ENCODE assay signal across 27 mouse cellular contexts in the genomic region with DNA sequence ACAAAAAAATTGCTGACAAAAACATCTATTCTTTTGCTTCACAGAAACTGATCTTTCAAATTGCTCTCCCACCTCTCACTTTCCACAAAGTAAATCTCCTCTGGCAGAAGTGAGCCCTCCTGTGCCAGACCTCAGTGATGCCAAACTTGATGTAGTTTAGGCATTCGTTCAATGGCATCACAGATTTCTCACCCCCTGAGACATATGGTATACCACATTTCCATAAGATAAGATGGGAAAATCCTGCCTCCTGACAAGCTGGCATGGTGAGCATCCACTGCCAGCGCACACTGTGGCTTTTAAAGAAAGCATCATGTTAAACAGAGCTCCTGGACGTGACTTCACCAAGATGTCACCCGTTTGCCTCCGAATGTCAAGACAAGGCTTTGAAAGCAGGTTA.
DNase-seq lines count a peak whose midpoint lies in the region; ATAC-seq lines count a peak whose summit lies in the region.
"Had no signal": no experiment of that assay in that cellular context is flagged by ENCODE, and none has a peak within 500 bp of the region (broad histone marks: within the 10 kb centered on the region; RNA-seq: fewer than 3 reads in every experiment).

No protein-coding gene starts in this region.

- 70% methylated on average over 5 of the region's 5 CpGs for WGBS in forebrain, embryonic 14.5 days
- WGBS in forebrain, embryonic 12.5 days = 89% methylated on average over 5 of the region's 5 CpGs
- WGBS in limb, embryonic 10.5 days = 92% methylated on average over 5 of the region's 5 CpGs

- no peak overlapping the region for H3K4me3 ChIP-seq in forebrain, embryonic 14.5 days (ENCODE audit: low read depth, low read length)
- H3K4me3 ChIP-seq in forebrain, embryonic 12.5 days (replicated peaks) = no peak overlapping the region
- no peak overlapping the region for H3K4me3 ChIP-seq in limb, embryonic 10.5 days
- H3K4me3 ChIP-seq: embryonic facial prominence, embryonic 12.5 days; heart, adult 2 months; heart, embryonic 13.5 days; hindbrain, embryonic 12.5 days; kidney, embryonic 15.5 days; limb, embryonic 13.5 days; liver, embryonic 13.5 days; midbrain, embryonic 12.5 days; stomach, embryonic 15.5 days had no signal

- no peaks in the 10 kb centered on the region for H3K27me3 ChIP-seq in forebrain, embryonic 14.5 days (replicated peaks; ENCODE audit: control insufficient read depth, insufficient read depth, low read length)
- H3K27me3 ChIP-seq in forebrain, embryonic 12.5 days = no peaks in the 10 kb centered on the region
- H3K27me3 ChIP-seq in limb, embryonic 10.5 days (ENCODE audit: low read depth, poor library complexity, severe bottlenecking) = no peaks in the 10 kb centered on the region
- H3K27me3 ChIP-seq: embryonic facial prominence, embryonic 12.5 days; hindbrain, embryonic 12.5 days; kidney, embryonic 15.5 days; liver, embryonic 13.5 days; midbrain, embryonic 12.5 days; stomach, embryonic 15.5 days had no signal

- no peaks in the 10 kb centered on the region for H3K36me3 ChIP-seq in forebrain, embryonic 14.5 days (ENCODE audit: control insufficient read depth, insufficient read depth, low read length)
- no peaks in the 10 kb centered on the region for H3K36me3 ChIP-seq in forebrain, embryonic 12.5 days (replicated peaks)
- H3K36me3 ChIP-seq in limb, embryonic 10.5 days = no peaks in the 10 kb centered on the region
- H3K36me3 ChIP-seq: embryonic facial prominence, embryonic 12.5 days; heart, embryonic 13.5 days; hindbrain, embryonic 12.5 days; kidney, embryonic 15.5 days; limb, embryonic 13.5 days; liver, embryonic 13.5 days; midbrain, embryonic 12.5 days; stomach, embryonic 15.5 days had no signal

- intact Hi-C loops in left cerebral cortex, postnatal 4 days (cut with DNase I) = no loop called here

- peak; percentile 81 for DNase-seq in forebrain, embryonic 14.5 days (ENCODE audit: low spot score)
- DNase-seq in left cerebral cortex, adult 18-20 months (ENCODE audit: low spot score in 2 of 2) = peak; percentile 30 to 36
- DNase-seq in left cerebral cortex, postnatal 4 days = no peak
- peak; percentile 78 for DNase-seq in brain, adult 2 months (ENCODE audit: low read depth, low spot score)
- DNase-seq in limb, embryonic 10.5 days (ENCODE audit: low spot score) = no peak
- DNase-seq in cerebellum, postnatal 25 days = no peak
- DNase-seq: adrenal gland, postnatal 25 days; cerebellum, adult 11-12 months; cerebellum, postnatal 10 days; gastrocnemius, postnatal 36 days; heart, adult 2 months; kidney, adult 11 months; kidney, postnatal 36 days; layer of hippocampus, adult 9-11 months; liver, embryonic 13.5 days; lung, adult 2 months; lung, postnatal 14 days; thymus, adult 18-20 months; thymus, postnatal 36 days had no signal

- no peaks in the 10 kb centered on the region for H3K9me3 ChIP-seq in forebrain, embryonic 14.5 days (replicated peaks; ENCODE audit: control insufficient read depth, low read length)
- H3K9me3 ChIP-seq in forebrain, embryonic 12.5 days = no peaks in the 10 kb centered on the region
- H3K9me3 ChIP-seq in limb, embryonic 10.5 days (replicated peaks) = no peaks in the 10 kb centered on the region
- H3K9me3 ChIP-seq: embryonic facial prominence, embryonic 12.5 days; heart, embryonic 13.5 days; hindbrain, embryonic 12.5 days; kidney, embryonic 15.5 days; limb, embryonic 13.5 days; liver, embryonic 13.5 days; midbrain, embryonic 12.5 days; stomach, embryonic 15.5 days had no signal

- peak; percentile 82 for ATAC-seq in forebrain, embryonic 14.5 days
- ATAC-seq in forebrain, embryonic 12.5 days (ENCODE audit: low FRiP score) = no peak

- H3K4me1 ChIP-seq in forebrain, embryonic 14.5 days (ENCODE audit: control insufficient read depth, insufficient read depth, low read length) = peaks cover 2% of the 10 kb centered on the region; the same call in 1 of the 2 replicates
- H3K4me1 ChIP-seq in forebrain, embryonic 12.5 days = no peaks in the 10 kb centered on the region
- H3K4me1 ChIP-seq in limb, embryonic 10.5 days = peaks cover 25% of the 10 kb centered on the region
- H3K4me1 ChIP-seq: heart, embryonic 13.5 days; hindbrain, embryonic 12.5 days; liver, embryonic 13.5 days; midbrain, embryonic 12.5 days; stomach, embryonic 15.5 days had no signal

- no peak overlapping the region for H3K27ac ChIP-seq in forebrain, embryonic 14.5 days (ENCODE audit: low read depth, low read length)
- no peak overlapping the region for H3K27ac ChIP-seq in forebrain, embryonic 12.5 days
- H3K27ac ChIP-seq in limb, embryonic 10.5 days = peak overlapping the region; percentile 78; the same call in 1 of the 2 replicates
- H3K27ac ChIP-seq: embryonic facial prominence, embryonic 12.5 days; heart, adult 2 months; heart, embryonic 13.5 days; hindbrain, embryonic 12.5 days; kidney, embryonic 15.5 days; limb, embryonic 13.5 days; liver, embryonic 13.5 days; midbrain, embryonic 12.5 days; stomach, embryonic 15.5 days had no signal

- H3K4me2 ChIP-seq in forebrain, embryonic 14.5 days (ENCODE audit: low read length) = no peak overlapping the region
- H3K4me2 ChIP-seq in forebrain, embryonic 12.5 days = no peak overlapping the region
- H3K4me2 ChIP-seq: embryonic facial prominence, embryonic 12.5 days; heart, embryonic 13.5 days; hindbrain, embryonic 12.5 days; kidney, embryonic 15.5 days; limb, embryonic 13.5 days; liver, embryonic 13.5 days; midbrain, embryonic 12.5 days; stomach, embryonic 15.5 days had no signal

- no peak overlapping the region for H3K9ac ChIP-seq in forebrain, embryonic 14.5 days (ENCODE audit: low read length)
- H3K9ac ChIP-seq in forebrain, embryonic 12.5 days = no peak overlapping the region
- H3K9ac ChIP-seq: embryonic facial prominence, embryonic 12.5 days; heart, embryonic 13.5 days; hindbrain, embryonic 12.5 days; kidney, embryonic 15.5 days; limb, embryonic 13.5 days; liver, embryonic 13.5 days; midbrain, embryonic 12.5 days; stomach, embryonic 15.5 days had no signal

Comparison
In these comparisons a context has a peak if more than half of its experiments do, and no peak if none do; other contexts are left out.
1. DNase-seq: peak in forebrain, embryonic 14.5 days (single experiment), left cerebral cortex, adult 18-20 months (2 of 2) and brain, adult 2 months (single experiment); none in left cerebral cortex, postnatal 4 days (single experiment), limb, embryonic 10.5 days (single experiment) and cerebellum, postnatal 25 days (0 of 2).